Mouse (Mus musculus) heart, postnatal 0 days (tissue): ENCODE results near the gene Ifitm7. TPM values are rescaled to one million over a fixed set of nuclear protein-coding genes. Genes with fewer than 3 reads are reported as not detected.

Source experiments
- ATAC-seq: fragments of 200-750 bp; cut with Nextera tagmentation; 2 replicates; pipeline ENCODE4 v1.8.0; 2017; ENCODE audit warnings: low read depth, moderate number of reproducible peaks, moderate library complexity; ENCODE audit not compliant: insufficient read depth
- DNase-seq: peaks from one replicate; pipeline ENCODE4 v3.0.0-alpha.2; 2016; ENCODE audit warnings: low spot score
- H3K27ac ChIP-seq: fragments of 300-500 bp; sonication (generic); 2 replicates; pipeline ENCODE4 v1.5.1; 2014; ENCODE audit warnings: low read depth, mild to moderate bottlenecking
- H3K27me3 ChIP-seq: fragments of 300-500 bp; sonication (generic); 2 replicates; pipeline ENCODE4 v1.6.1; 2014; ENCODE audit warnings: low read length, mixed read lengths; ENCODE audit not compliant: control insufficient read depth, insufficient read depth
- H3K36me3 ChIP-seq: fragments of 300-500 bp; sonication (generic); replicated peaks from 2 replicates; pipeline ENCODE4 v1.6.1; 2014; ENCODE audit warnings: low read length, mixed read lengths; ENCODE audit not compliant: control insufficient read depth, insufficient read depth
- H3K4me1 ChIP-seq: fragments of 300-500 bp; sonication (generic); 2 replicates; pipeline ENCODE4 v1.6.1; 2014; ENCODE audit warnings: antibody characterized with exemption; ENCODE audit not compliant: control insufficient read depth, insufficient read depth
- H3K4me2 ChIP-seq: fragments of 300-500 bp; sonication (generic); 2 replicates; pipeline ENCODE4 v1.6.1; 2014; ENCODE audit warnings: low read depth, mild to moderate bottlenecking, low read length, moderate library complexity
- H3K4me3 ChIP-seq: fragments of 300-500 bp; sonication (generic); 2 replicates; pipeline ENCODE4 v1.5.1; 2014; ENCODE audit warnings: low read depth, low read length
- H3K9ac ChIP-seq: fragments of 300-500 bp; sonication (generic); replicated peaks from 2 replicates; pipeline ENCODE4 v1.6.1; 2014; ENCODE audit warnings: low read depth, low read length, mixed read lengths
- H3K9me3 ChIP-seq: fragments of 300-500 bp; sonication (generic); replicated peaks from 2 replicates; pipeline ENCODE4 v1.6.1; 2016; ENCODE audit warnings: low read length; ENCODE audit not compliant: control insufficient read depth
- CTCF ChIP-seq: IDR thresholded peaks from 2 replicates; pipeline ENCODE4 v1.5.1; 2016; ENCODE audit warnings: antibody characterized with exemption, control low read depth, low read depth
- EP300 ChIP-seq: IDR thresholded peaks from 2 replicates; pipeline ENCODE4 v1.6.1; 2016; ENCODE audit warnings: antibody characterized with exemption, low read depth
- WGBS: fragments of 180-500 bp; shearing (Covaris S2); extraction: QIAGEN DNeasy Blood & Tissue Kit; methylation state at CpG from one replicate; pipeline ENCODE4 v1.1.7; 2014; 5-methylcytosine and 5-hydroxymethylcytosine counted together
- polyA plus RNA-seq: library from polyadenylated mRNA; unstranded; fragments of >200 nt; fragmentation: Nextera tagmentation; extraction: Ambion mirVana; gene quantifications from 2 replicates; pipeline ENCODE4 v1.2.1, GENCODE M21; 2015
- total RNA-seq: library from RNA; depleted of rRNA; stranded (reverse); fragments of >200 nt; gene quantifications from 2 replicates; pipeline ENCODE4 v1.2.3, GENCODE M21; 2014; ENCODE audit warnings: low replicate concordance

The Ifitm7 gene
- total and polyA plus RNA-seq, 2 experiments from 2014 or later: not detected

GRCm38 (mm10) chr16:14025091-14025990 lies 38.7 kb upstream of the Ifitm7 start:
- H3K4me1 ChIP-seq: no peaks in the 10 kb centered on the region
- 59% methylated on average over 2 of the region's 2 CpGs for WGBS
- TF ChIP-seq EP300 (no peak), CTCF (no peak)
- no peaks in the 10 kb centered on the region for H3K9me3 ChIP-seq
- H3K36me3 ChIP-seq: no peaks in the 10 kb centered on the region
- no peak overlapping the region for H3K4me2 ChIP-seq
- ATAC-seq (no peak), DNase-seq (no peak)
- no peak overlapping the region for H3K4me3 ChIP-seq
- no peak overlapping the region for H3K27ac ChIP-seq
- H3K9ac ChIP-seq: no peak overlapping the region
- no peaks in the 10 kb centered on the region for H3K27me3 ChIP-seq

DNA sequence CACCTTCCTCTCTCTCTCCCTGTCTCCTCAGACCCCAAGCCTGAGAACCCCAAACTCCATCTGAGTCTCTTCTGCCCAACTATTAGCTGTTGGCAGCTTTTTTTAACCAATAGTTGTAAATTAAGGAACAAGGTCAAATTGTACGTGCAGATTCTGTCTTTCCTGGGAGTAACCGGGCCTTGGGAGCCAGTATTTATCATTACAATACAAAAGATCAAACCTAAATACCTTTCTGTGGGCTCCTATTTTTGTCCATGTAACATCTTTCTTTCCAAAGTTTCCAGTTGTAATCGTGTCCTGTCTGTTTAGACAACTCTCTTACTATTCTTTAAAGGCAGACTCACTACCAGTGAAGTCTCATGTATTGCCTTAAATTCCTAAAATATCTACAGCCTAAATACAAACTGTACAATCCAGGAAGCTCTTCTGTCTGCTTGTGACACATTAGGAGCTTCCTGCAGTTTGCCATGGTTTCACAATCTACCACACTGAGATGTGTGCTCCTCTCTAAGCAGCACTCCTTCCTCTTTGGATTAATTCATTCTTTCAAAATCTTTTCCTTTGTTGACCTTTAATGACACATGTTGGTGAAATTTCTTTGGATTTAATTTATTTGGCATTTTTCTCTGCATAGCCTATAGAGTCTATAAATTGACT lies 34.6 kb upstream of the Ifitm7 start:
- TF ChIP-seq CTCF (no peak), EP300 (no peak)
- DNase-seq: no peak
- no peak overlapping the region for H3K4me3 ChIP-seq

DNA sequence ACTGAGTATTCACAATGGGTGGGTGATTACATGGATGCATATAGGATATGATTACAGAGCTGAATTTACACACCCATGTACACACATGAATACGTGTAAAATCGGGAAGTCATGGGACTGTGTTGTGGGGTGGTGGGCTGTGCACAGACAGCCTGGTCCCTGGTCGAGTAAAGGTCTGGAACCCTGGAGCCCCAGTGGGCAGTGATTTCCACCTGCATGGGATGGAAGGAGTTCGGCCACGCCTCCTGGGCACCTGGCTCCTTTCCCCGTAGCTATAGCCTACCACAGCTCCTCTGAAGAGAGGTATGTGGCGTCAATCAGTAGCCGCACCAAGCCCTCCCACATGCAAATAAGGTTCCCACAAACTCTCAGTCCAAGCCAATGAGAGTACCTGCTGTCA lies 30.6 kb upstream of the Ifitm7 start:
- no peaks in the 10 kb centered on the region for H3K4me1 ChIP-seq
- H3K9me3 ChIP-seq: peaks cover 4% of the 10 kb centered on the region; the same call in 1 of the 2 replicates
- H3K4me3 ChIP-seq: no peak overlapping the region
- H3K36me3 ChIP-seq: no peaks in the 10 kb centered on the region
- H3K4me2 ChIP-seq: no peak overlapping the region
- WGBS: 76% methylated on average over 8 of the region's 8 CpGs
- no peaks in the 10 kb centered on the region for H3K27me3 ChIP-seq
- ATAC-seq: no peak
- TF ChIP-seq EP300 (no peak), CTCF (no peak)
- no peak overlapping the region for H3K9ac ChIP-seq
- no peak for DNase-seq
- H3K27ac ChIP-seq: no peak overlapping the region

More for the DNA sequence above, 34.6 kb upstream of the Ifitm7 start:
- Histone ChIP-seq H3K9me3 (peaks cover 4% of the 10 kb centered on the region; the same call in 1 of the 2 replicates), H3K27me3 (no peaks in the 10 kb centered on the region), H3K4me2 (no peak overlapping the region), H3K27ac (no peak overlapping the region), H3K36me3 (no peaks in the 10 kb centered on the region), H3K4me1 (no peaks in the 10 kb centered on the region), H3K9ac (no peak overlapping the region)
- ATAC-seq: no peak
- 62% methylated on average over 3 of the region's 3 CpGs for WGBS

GRCm38 (mm10) chr16:14009966-14010365 lies 23.3 kb upstream of the Ifitm7 start:
- Histone ChIP-seq H3K4me2 (no peak overlapping the region), H3K9me3 (no peaks in the 10 kb centered on the region), H3K4me1 (no peaks in the 10 kb centered on the region), H3K27ac (no peak overlapping the region), H3K27me3 (no peaks in the 10 kb centered on the region), H3K4me3 (no peak overlapping the region), H3K36me3 (no peaks in the 10 kb centered on the region), H3K9ac (no peak overlapping the region)
- DNase-seq (no peak), ATAC-seq (no peak)
- 80% methylated on average over 4 of the region's 4 CpGs for WGBS
- TF ChIP-seq EP300: no peak
- no peak for TF ChIP-seq CTCF

- H3K4me2 ChIP-seq: no peak overlapping the region
- TF ChIP-seq EP300: no peak
- no peaks in the 10 kb centered on the region for H3K27me3 ChIP-seq
- no peak overlapping the region for H3K4me3 ChIP-seq
- ATAC-seq (no peak), DNase-seq (no peak)
- H3K36me3 ChIP-seq: no peaks in the 10 kb centered on the region
- H3K9me3 ChIP-seq: no peaks in the 10 kb centered on the region
- no peak overlapping the region for H3K9ac ChIP-seq
- H3K4me1 ChIP-seq: no peaks in the 10 kb centered on the region
- H3K27ac ChIP-seq: no peak overlapping the region
Measured at GRCm38 (mm10) chr16:14008708-14009107, 22.0 kb upstream of the Ifitm7 start.
